Mouse (Mus musculus) ES-E14 (cell line): ENCODE data around the gene Grtp1.
A peak's percentile ranks its signal among the peaks of the same experiment; 100 is the strongest.

Source experiments
- CHD2 ChIP-seq: IDR thresholded peaks from 2 replicates; pipeline ENCODE4 v1.6.1; 2014; ENCODE audit warnings: mild to moderate bottlenecking, low read depth, low read length, inconsistent platforms
- MAFK ChIP-seq: IDR thresholded peaks from 2 replicates; pipeline ENCODE4 v1.6.1; 2014; ENCODE audit warnings: mild to moderate bottlenecking, low read depth, low read length, inconsistent platforms; ENCODE audit not compliant: insufficient read depth
- ZC3H11A ChIP-seq: IDR thresholded peaks from 2 replicates; pipeline ENCODE4 v1.6.1; 2012; ENCODE audit warnings: low read depth, mild to moderate bottlenecking, inconsistent platforms, low read length, borderline replicate concordance
- ZNF384 ChIP-seq: IDR thresholded peaks from 2 replicates; pipeline ENCODE4 v1.6.1; 2012; ENCODE audit warnings: low read depth, low read length, inconsistent platforms

DNA sequence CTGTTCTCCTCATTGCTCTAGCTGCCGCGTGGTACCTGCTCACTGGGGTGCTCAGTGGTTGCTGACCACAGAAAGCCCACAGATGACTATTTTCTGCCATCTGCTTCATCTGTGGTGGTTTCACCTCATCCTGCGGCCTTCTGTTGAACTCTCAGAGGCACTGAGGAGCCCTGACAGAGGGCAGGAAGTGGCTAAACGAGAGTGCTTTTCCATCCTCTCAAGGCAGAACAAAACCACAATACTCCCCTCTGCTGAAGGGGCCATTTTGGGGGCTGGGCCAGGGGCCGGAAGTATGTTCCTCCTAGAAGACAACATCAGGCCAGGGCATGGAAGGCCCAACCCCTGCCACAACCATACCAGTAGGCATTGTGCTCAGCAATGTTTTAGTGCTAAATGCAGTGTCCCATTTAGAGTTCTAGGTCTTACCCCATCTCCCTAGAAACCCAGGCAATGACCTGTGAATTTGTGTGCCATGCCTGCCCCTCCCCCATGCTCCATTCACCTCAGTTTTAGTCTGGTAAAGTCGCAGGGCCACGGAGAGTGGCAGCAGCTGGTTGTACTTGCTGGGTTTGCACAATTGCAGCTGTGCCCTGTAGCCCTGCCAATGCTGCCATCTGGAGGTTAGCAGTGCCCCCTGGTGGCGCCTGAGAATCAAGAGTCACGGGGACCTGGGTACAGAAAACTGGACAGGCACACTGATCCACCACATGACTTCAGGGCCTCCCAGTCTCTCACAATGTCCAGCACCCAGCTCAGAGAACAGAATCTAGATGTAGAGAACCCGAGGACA, 13.3 kb upstream of the Grtp1 start:
- TF ChIP-seq ZNF384 (no peak), CHD2 (no peak), ZC3H11A (no peak), MAFK (0 out of 2 replicates have a peak, but pooled peaks have one; percentile 17)
